Mouse (Mus musculus): ENCODE data around the gene Bub1b. TPM values are rescaled to one million over a fixed set of nuclear protein-coding genes. Genes with fewer than 3 reads are reported as not detected.

Gene Bub1b
- 3.8 TPM for polyA plus RNA-seq (2014; fragmentation: Illumina TruSeq; extraction: RNeasy Lipid Tissue Mini Kit (QIAGEN cat#74804); ENCODE audit: low read depth, low replicate concordance)

DNA sequence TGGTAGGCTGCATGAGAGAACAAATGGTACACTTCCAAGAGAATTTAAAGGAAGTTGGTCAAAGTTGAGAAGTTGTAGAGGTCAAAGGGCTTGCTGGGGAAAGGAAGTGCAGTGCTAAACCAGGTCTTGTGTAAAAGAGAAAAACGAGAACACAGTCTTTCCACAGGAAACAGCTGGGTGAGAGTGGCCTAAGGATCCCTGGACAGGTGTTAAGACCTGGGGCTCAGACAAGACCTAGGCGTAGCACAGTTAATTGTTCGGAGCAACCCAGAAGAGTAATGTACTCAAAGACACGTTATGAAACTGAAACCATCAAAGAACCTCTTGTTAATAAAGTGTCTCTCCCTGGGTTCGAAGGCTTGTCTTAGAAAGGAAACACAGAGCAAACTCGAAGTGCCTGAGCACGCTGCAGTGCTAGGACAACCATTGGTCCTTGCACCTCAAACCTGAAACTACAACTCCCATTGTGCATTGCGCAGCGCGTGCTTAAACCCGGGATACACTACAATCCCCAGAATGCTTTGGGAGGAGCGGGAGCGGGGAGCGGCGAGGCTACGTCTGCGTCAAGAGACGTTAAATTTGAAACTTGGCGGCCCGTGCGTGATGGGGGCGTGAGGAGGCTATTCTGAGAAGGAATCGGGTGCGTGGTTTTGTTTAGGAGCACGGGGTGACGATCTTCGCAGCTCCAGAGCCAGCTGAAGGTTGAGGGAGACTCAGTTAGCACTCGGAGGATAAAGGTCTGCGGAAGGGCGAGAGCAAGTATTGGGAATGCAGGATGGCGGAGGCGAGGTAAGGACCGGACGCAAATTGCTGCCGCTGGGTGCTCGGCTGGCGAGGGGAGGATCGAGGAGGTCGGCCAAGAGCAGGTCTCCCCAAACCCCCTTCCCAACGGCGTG, at the start of gene Bub1b:
Bub1b (plus strand) TSS at position 539 of the 896 bp plus-strand sequence.

DNA sequence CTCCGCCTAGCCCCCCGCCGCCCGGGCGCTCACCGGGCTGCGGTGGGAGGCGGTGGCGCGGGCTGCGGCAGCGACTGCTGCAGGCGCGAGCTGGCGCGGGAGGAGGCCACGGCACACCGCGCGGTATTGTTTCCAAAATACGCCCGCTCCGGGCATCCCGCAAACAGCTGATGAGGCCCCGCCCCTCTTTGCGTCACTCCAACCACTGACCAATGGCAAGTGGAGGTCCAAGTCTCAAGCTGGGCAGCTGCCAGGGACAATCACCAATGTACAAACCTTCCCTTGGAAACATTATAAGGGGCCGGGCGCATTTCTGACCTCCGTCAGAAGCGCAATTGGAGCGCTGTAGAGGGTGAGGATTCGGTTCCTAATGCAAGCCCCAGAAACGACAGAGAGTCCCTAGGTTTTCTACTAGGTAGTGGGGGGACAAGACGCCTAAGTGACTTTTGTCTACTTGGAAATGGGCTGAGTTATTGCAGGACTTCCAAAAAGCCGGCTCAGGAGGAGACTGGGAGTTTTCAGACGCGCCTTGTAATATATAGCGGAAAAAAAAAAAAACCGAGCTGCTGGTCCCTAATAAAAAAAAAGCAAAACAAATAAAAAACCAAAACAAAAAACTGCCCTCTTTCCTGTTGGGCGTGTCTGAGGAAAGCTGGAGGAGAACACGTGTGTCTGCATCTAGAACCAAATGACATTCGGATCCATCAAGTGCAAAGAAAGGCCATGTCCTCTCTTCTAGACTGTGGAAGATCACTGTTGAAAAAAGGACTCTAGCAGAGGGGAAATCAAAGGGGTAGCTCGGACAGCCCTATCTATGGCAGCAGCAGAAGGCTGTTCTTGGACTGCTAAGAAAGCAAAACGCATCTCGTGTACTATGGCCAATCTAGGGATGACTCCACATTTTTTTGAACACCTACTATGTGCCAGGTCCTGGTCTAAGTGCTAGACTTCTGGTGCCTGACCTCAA, 48.2 kb upstream of the Bub1b start, which contains the start of gene Bmf:
Bmf (minus strand) TSS at position 181 of the 967 bp plus-strand sequence.

DNA sequence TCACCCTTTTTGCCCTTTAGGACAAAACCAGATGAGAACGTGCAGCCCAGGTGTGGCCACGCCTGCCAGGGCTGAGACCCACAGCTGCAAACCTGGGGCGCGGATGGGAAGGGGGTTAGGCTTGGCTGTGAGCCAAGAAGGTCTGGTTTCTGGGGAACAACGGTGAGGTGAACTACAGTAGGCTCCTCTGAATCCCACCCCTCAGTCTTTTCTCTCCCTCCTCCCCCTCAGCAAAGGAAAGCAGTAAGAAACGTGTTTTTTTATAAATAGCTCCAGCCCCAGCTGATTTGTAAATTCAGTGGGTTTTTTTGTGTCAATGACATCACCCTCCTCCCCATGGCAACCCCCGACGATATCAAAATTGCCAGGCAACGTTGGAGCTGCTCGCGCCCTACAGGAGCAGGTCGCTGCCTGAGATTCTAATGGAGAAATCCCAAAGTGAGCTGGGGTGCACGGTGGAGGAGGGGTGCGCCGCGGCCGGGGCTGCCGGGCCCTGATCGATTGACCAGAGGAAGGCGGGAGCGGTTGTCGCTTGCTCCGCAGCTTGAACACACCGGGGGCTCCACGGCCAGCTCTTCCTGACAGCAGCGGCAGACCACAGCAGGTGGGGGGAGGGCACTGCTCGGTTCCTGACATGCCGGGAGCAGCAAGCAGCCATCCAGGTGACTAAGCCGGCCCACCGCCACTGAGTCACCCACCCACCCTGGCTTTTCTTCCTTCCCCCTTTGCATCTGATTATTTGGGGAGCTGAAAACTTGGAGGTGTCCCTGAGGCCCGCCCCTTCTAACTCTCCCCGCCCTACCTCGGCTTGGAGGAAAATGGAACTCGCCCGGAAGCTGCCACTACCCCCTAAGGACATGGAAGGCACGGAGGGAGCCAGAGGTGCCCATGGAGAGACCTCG, 65.1 kb downstream of the Bub1b start, which contains the start of gene Pak6:
Pak6 (plus strand) TSS at position 402 of the 902 bp plus-strand sequence.

Other genes with a start within 250 kb of the Bub1b start
- 3.1 TPM for gene Gpr176, start 224.8 kb upstream of the Bub1b start, polyA plus RNA-seq (2014; fragmentation: Illumina TruSeq; extraction: RNeasy Lipid Tissue Mini Kit (QIAGEN cat#74804); ENCODE audit: low read depth, low replicate concordance)
- gene Eif2ak4, start 209.6 kb upstream of the Bub1b start, polyA plus RNA-seq (2014; fragmentation: Illumina TruSeq; extraction: RNeasy Lipid Tissue Mini Kit (QIAGEN cat#74804); ENCODE audit: low read depth, low replicate concordance), result 14.9 TPM
- gene Srp14, start 118.5 kb upstream of the Bub1b start, polyA plus RNA-seq (2014; fragmentation: Illumina TruSeq; extraction: RNeasy Lipid Tissue Mini Kit (QIAGEN cat#74804); ENCODE audit: low read depth, low replicate concordance), result 216 TPM
- gene Bmf, start 48.5 kb upstream of the Bub1b start, polyA plus RNA-seq (2014; fragmentation: Illumina TruSeq; extraction: RNeasy Lipid Tissue Mini Kit (QIAGEN cat#74804); ENCODE audit: low read depth, low replicate concordance), result 3.0 TPM
- gene Pak6, start 65.1 kb downstream of the Bub1b start, polyA plus RNA-seq (2014; fragmentation: Illumina TruSeq; extraction: RNeasy Lipid Tissue Mini Kit (QIAGEN cat#74804); ENCODE audit: low read depth, low replicate concordance), result 2.3 TPM
- gene Ankrd63, start 105.8 kb downstream of the Bub1b start, polyA plus RNA-seq (2014; fragmentation: Illumina TruSeq; extraction: RNeasy Lipid Tissue Mini Kit (QIAGEN cat#74804); ENCODE audit: low read depth, low replicate concordance), result 0.12 TPM
- gene Plcb2, start 130.2 kb downstream of the Bub1b start, polyA plus RNA-seq (2014; fragmentation: Illumina TruSeq; extraction: RNeasy Lipid Tissue Mini Kit (QIAGEN cat#74804); ENCODE audit: low read depth, low replicate concordance), result 0.64 TPM
- 35.5 TPM for gene Inafm2, start 147.5 kb downstream of the Bub1b start, polyA plus RNA-seq (2014; fragmentation: Illumina TruSeq; extraction: RNeasy Lipid Tissue Mini Kit (QIAGEN cat#74804); ENCODE audit: low read depth, low replicate concordance)
- gene Ccdc9b, start 164.4 kb downstream of the Bub1b start, polyA plus RNA-seq (2014; fragmentation: Illumina TruSeq; extraction: RNeasy Lipid Tissue Mini Kit (QIAGEN cat#74804); ENCODE audit: low read depth, low replicate concordance), result 2.0 TPM
- not detected for gene Phgr1, start 174.6 kb downstream of the Bub1b start, polyA plus RNA-seq (2014; fragmentation: Illumina TruSeq; extraction: RNeasy Lipid Tissue Mini Kit (QIAGEN cat#74804); ENCODE audit: low read depth, low replicate concordance)
- 11.0 TPM for gene Disp2, start 181.5 kb downstream of the Bub1b start, polyA plus RNA-seq (2014; fragmentation: Illumina TruSeq; extraction: RNeasy Lipid Tissue Mini Kit (QIAGEN cat#74804); ENCODE audit: low read depth, low replicate concordance)
- 2.3 TPM for gene Knstrn, start 215.8 kb downstream of the Bub1b start, polyA plus RNA-seq (2014; fragmentation: Illumina TruSeq; extraction: RNeasy Lipid Tissue Mini Kit (QIAGEN cat#74804); ENCODE audit: low read depth, low replicate concordance)